Mouse (Mus musculus): Measurements from ENCODE around the gene Vstm5.

DNA sequence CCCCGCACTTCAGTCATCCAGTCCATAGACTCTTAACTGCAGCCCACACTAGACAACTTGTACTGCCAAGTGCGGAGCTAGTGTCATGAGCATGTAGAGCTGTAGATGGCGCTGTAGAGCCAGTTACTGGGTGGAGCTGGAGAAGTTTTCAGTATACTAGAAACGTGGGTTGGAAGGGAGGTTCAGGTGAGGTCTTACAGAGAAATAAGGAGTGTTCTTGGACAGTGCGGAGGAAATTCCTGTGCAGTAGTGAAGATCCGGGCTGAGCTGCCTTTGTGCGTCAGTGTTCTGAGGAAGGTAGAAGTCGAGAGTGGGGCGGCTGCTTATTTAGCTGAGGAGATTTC lies 2.7 kb downstream of the Vstm5 start:
- TF ChIP-seq ZNF384 (IDR thresholded peaks at IDR 0.05; ENCODE audit: low read depth, low read length) (no peak), CHD2 (IDR thresholded peaks at IDR 0.05; ENCODE audit: low read depth, low read length) (no peak), HCFC1 (IDR thresholded peaks at IDR 0.05; ENCODE audit: borderline replicate concordance, insufficient read depth, low read length) (no peak)

Data from ES-E14 (cell line).